Mouse (Mus musculus): ENCODE data around the gene H2-M11. TPM values are rescaled to one million over a fixed set of nuclear protein-coding genes. Genes with fewer than 3 reads are reported as not detected.

H2-M11 gene
- polyA plus RNA-seq (2012; rRNA removed) (not detected in 2 replicates), polyA plus RNA-seq (2014; fragmentation: Nextera tagmentation; extraction: Ambion mirVana) (not detected in 2 replicates)

DNA sequence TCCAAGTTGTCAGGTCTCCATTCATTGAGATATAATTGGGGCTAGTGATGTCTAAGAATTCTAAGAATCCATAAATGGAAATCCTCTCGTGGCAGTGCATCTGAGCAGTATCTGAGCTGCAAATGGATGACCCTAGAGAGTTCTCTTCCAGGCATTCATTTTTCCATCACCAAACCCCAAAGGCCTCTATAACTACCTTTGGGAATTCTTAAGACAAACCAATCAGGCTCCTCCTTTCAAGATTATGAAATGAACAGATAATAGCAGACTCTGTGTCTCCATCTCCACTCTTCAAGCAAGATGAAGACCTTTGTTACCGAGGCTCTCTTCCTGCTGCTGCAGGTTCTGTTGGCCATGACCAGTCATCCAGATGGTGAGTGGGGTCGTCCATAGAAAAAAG lies at the start of gene H2-M11:
TSS of gene H2-M11 (plus strand) at position 301 of the 400 bp plus-strand sequence.
- WGBS: 74% methylated on average over 3 of the region's 3 CpGs

GRCm38 (mm10) chr17:36500435-36500834 lies 46.4 kb upstream of the H2-M11 start:
- Histone ChIP-seq H3K9ac (ENCODE audit: low read depth, low read length, severe bottlenecking) (no peak overlapping the region), H3K27me3 (ENCODE audit: control insufficient read depth, insufficient read depth, low read length) (no peaks in the 10 kb centered on the region), H3K36me3 (ENCODE audit: control insufficient read depth, insufficient read depth, low read length) (no peaks in the 10 kb centered on the region), H3K27ac (replicated peaks; ENCODE audit: low read depth, low read length) (no peak overlapping the region), H3K4me2 (replicated peaks; ENCODE audit: low read depth, low read length, severe bottlenecking) (no peak overlapping the region), H3K4me1 (ENCODE audit: control insufficient read depth, insufficient read depth, low read length) (no peaks in the 10 kb centered on the region), H3K4me3 (replicated peaks; ENCODE audit: low read length) (no peak overlapping the region), H3K9me3 (ENCODE audit: control insufficient read depth, low read length) (no peaks in the 10 kb centered on the region)
- WGBS: 53% methylated on average over 1 of the region's 1 CpGs
- no peak for ATAC-seq (ENCODE audit: low FRiP score, low read depth)
- no peak for TF ChIP-seq POLR2A (IDR thresholded peaks at IDR 0.05; ENCODE audit: borderline replicate concordance, extremely low read depth, insufficient read depth, insufficient read length)
- DNase-seq (ENCODE audit: low spot score): no peak

More for the DNA sequence above, at the start of gene H2-M11:
- H3K27me3 ChIP-seq (ENCODE audit: control insufficient read depth, insufficient read depth, low read length): no peaks in the 10 kb centered on the region
- no peak for TF ChIP-seq POLR2A (IDR thresholded peaks at IDR 0.05; ENCODE audit: borderline replicate concordance, extremely low read depth, insufficient read depth, insufficient read length)
- no peak within 1 kb of the TSS for H3K27ac ChIP-seq (replicated peaks; ENCODE audit: low read depth, low read length)
- H3K9ac ChIP-seq (ENCODE audit: low read depth, low read length, severe bottlenecking): no peak within 1 kb of the TSS
- H3K9me3 ChIP-seq (ENCODE audit: control insufficient read depth, low read length): no peaks in the 10 kb centered on the region
- H3K36me3 ChIP-seq (ENCODE audit: control insufficient read depth, insufficient read depth, low read length): no peaks in the 10 kb centered on the region
- no peak within 1 kb of the TSS for H3K4me2 ChIP-seq (replicated peaks; ENCODE audit: low read depth, low read length, severe bottlenecking)
- H3K4me3 ChIP-seq (replicated peaks; ENCODE audit: low read length): no peak within 1 kb of the TSS
- no peaks in the 10 kb centered on the region for H3K4me1 ChIP-seq (ENCODE audit: control insufficient read depth, insufficient read depth, low read length)
- no peak for ATAC-seq (ENCODE audit: low FRiP score, low read depth)
- no peak for DNase-seq (ENCODE audit: low spot score)

GRCm38 (mm10) chr17:36503910-36504309 lies 43.0 kb upstream of the H2-M11 start:
- no peak overlapping the region for H3K9ac ChIP-seq (ENCODE audit: low read depth, low read length, severe bottlenecking)
- no peaks in the 10 kb centered on the region for H3K4me1 ChIP-seq (ENCODE audit: control insufficient read depth, insufficient read depth, low read length)
- TF ChIP-seq POLR2A (IDR thresholded peaks at IDR 0.05; ENCODE audit: borderline replicate concordance, extremely low read depth, insufficient read depth, insufficient read length): no peak
- ATAC-seq (ENCODE audit: low FRiP score, low read depth) (no peak), DNase-seq (ENCODE audit: low spot score) (no peak)
- H3K27me3 ChIP-seq (ENCODE audit: control insufficient read depth, insufficient read depth, low read length): no peaks in the 10 kb centered on the region
- no peak overlapping the region for H3K27ac ChIP-seq (replicated peaks; ENCODE audit: low read depth, low read length)
- no peaks in the 10 kb centered on the region for H3K36me3 ChIP-seq (ENCODE audit: control insufficient read depth, insufficient read depth, low read length)
- no peaks in the 10 kb centered on the region for H3K9me3 ChIP-seq (ENCODE audit: control insufficient read depth, low read length)
- no peak overlapping the region for H3K4me2 ChIP-seq (replicated peaks; ENCODE audit: low read depth, low read length, severe bottlenecking)
- no peak overlapping the region for H3K4me3 ChIP-seq (replicated peaks; ENCODE audit: low read length)

Other genes starting within 250 kb of the H2-M11 start
- gene H2-M10.1, start 220.9 kb upstream of the H2-M11 start, polyA plus RNA-seq (2012; rRNA removed): not detected in 2 replicates
- gene H2-M10.1, start 220.9 kb upstream of the H2-M11 start, polyA plus RNA-seq (2014; fragmentation: Nextera tagmentation; extraction: Ambion mirVana): not detected in 2 replicates
- not detected in 2 replicates for gene H2-M10.3, start 178.7 kb upstream of the H2-M11 start, polyA plus RNA-seq (2012; rRNA removed)
- not detected in 2 replicates for gene H2-M10.3, start 178.7 kb upstream of the H2-M11 start, polyA plus RNA-seq (2014; fragmentation: Nextera tagmentation; extraction: Ambion mirVana)
- not detected in 2 replicates for gene H2-M10.4, start 84.7 kb upstream of the H2-M11 start, polyA plus RNA-seq (2012; rRNA removed)
- gene H2-M10.4, start 84.7 kb upstream of the H2-M11 start, polyA plus RNA-seq (2014; fragmentation: Nextera tagmentation; extraction: Ambion mirVana): not detected in 2 replicates
- 0.06 TPM in 1 of 2 replicates, not detected in the other for gene H2-M9, start 95.6 kb downstream of the H2-M11 start, polyA plus RNA-seq (2012; rRNA removed)
- not detected in 2 replicates for gene H2-M9, start 95.6 kb downstream of the H2-M11 start, polyA plus RNA-seq (2014; fragmentation: Nextera tagmentation; extraction: Ambion mirVana)
- gene H2-M1, start 125.1 kb downstream of the H2-M11 start, polyA plus RNA-seq (2012; rRNA removed): not detected in 2 replicates
- gene H2-M1, start 125.1 kb downstream of the H2-M11 start, polyA plus RNA-seq (2014; fragmentation: Nextera tagmentation; extraction: Ambion mirVana): not detected in 2 replicates
- gene H2-M10.5, start 225.8 kb downstream of the H2-M11 start, polyA plus RNA-seq (2012; rRNA removed): not detected in 2 replicates
- gene H2-M10.5, start 225.8 kb downstream of the H2-M11 start, polyA plus RNA-seq (2014; fragmentation: Nextera tagmentation; extraction: Ambion mirVana): not detected in 2 replicates